Mouse (Mus musculus) liver, postnatal 0 days (tissue): ENCODE measurements around the gene Terb1.

ENCODE experiments used
- CTCF ChIP-seq: sonication (generic); IDR thresholded peaks from 2 replicates; pipeline ENCODE4 v1.5.1; 2016; ENCODE audit warnings: antibody characterized with exemption, low read depth
- EP300 ChIP-seq: IDR thresholded peaks from 2 replicates; pipeline ENCODE4 v1.6.1; 2016; ENCODE audit warnings: antibody characterized with exemption, low read depth, mild to moderate bottlenecking

GRCm38 (mm10) chr8:104534779-104535141 is 25.1 kb upstream of the Terb1 start:
- TF ChIP-seq CTCF (no peak), EP300 (no peak)
